Mouse (Mus musculus): ENCODE data around the gene Prc1.
"Not testable (repeated sequence)": the region's sequence is repeated elsewhere in the genome, so short reads cannot be mapped to it uniquely, and the experiment has no call there.

Prc1 gene

GRCm38 (mm10) chr7:80285725-80286124, 8.5 kb upstream of the Prc1 start:
- no peak for DNase-seq (ENCODE audit: low spot score)

- DNase-seq (ENCODE audit: low spot score), result no peak
Measured at GRCm38 (mm10) chr7:80287736-80288135, 6.5 kb upstream of the Prc1 start.

GRCm38 (mm10) chr7:80294764-80295648, 756 bp downstream of the Prc1 start:
- no peak for DNase-seq (ENCODE audit: low spot score)

GRCm38 (mm10) chr7:80296462-80296861, 2.2 kb downstream of the Prc1 start:
- no peak for DNase-seq (ENCODE audit: low spot score)

GRCm38 (mm10) chr7:80297041-80297440, 2.8 kb downstream of the Prc1 start:
- DNase-seq (ENCODE audit: low spot score), result no peak

GRCm38 (mm10) chr7:80298754-80299153, 4.5 kb downstream of the Prc1 start:
- DNase-seq (ENCODE audit: low spot score), result no peak

- no peak for DNase-seq (ENCODE audit: low spot score)
Measured at GRCm38 (mm10) chr7:80299568-80299967, 5.3 kb downstream of the Prc1 start.

GRCm38 (mm10) chr7:80301522-80301921, 7.3 kb downstream of the Prc1 start:
- DNase-seq (ENCODE audit: low spot score), result no peak

GRCm38 (mm10) chr7:80307766-80308165, 13.5 kb downstream of the Prc1 start:
- no peak for DNase-seq (ENCODE audit: low spot score)

GRCm38 (mm10) chr7:80310771-80311170, 16.5 kb downstream of the Prc1 start:
- no peak for DNase-seq (ENCODE audit: low spot score)

GRCm38 (mm10) chr7:80315733-80316132, 21.5 kb downstream of the Prc1 start:
- no peak for DNase-seq (ENCODE audit: low spot score)

GRCm38 (mm10) chr7:80317439-80318115, 23.3 kb downstream of the Prc1 start:
- no peak for DNase-seq (ENCODE audit: low spot score)

- DNase-seq (ENCODE audit: low spot score), result no peak
Measured at GRCm38 (mm10) chr7:80318670-80319069, 24.4 kb downstream of the Prc1 start.

GRCm38 (mm10) chr7:80319846-80320496, 25.7 kb downstream of the Prc1 start:
- no peak for DNase-seq (ENCODE audit: low spot score)

GRCm38 (mm10) chr7:80323336-80323735, 29.1 kb downstream of the Prc1 start:
- no peak for DNase-seq (ENCODE audit: low spot score)

- DNase-seq (ENCODE audit: low spot score), result peak; percentile 88
Measured at GRCm38 (mm10) chr7:80324043-80324815, 30.0 kb downstream of the Prc1 start, which contains the start of gene Rccd1. Rccd1 (minus strand) TSS chr7:80324454.

GRCm38 (mm10) chr7:80324816-80325119, 30.5 kb downstream of the Prc1 start:
- not testable (repeated sequence) for DNase-seq (ENCODE audit: low spot score)

GRCm38 (mm10) chr7:80325292-80325868, 31.1 kb downstream of the Prc1 start:
- DNase-seq (ENCODE audit: low spot score), result no peak

- no peak for DNase-seq (ENCODE audit: low spot score)
Measured at GRCm38 (mm10) chr7:80326076-80326475, 31.8 kb downstream of the Prc1 start.

- no peak for DNase-seq (ENCODE audit: low spot score)
Measured at GRCm38 (mm10) chr7:80330278-80330677, 36.0 kb downstream of the Prc1 start.

GRCm38 (mm10) chr7:80331433-80331832, 37.2 kb downstream of the Prc1 start:
- DNase-seq (ENCODE audit: low spot score), result no peak

- no peak for DNase-seq (ENCODE audit: low spot score)
Measured at GRCm38 (mm10) chr7:80334848-80335247, 40.6 kb downstream of the Prc1 start.
